Mouse (Mus musculus): ENCODE data around the gene Lonp1.

GRCm38 (mm10) chr17:56567370-56567769 lies 59.3 kb downstream of the Lonp1 start:
- TF ChIP-seq SRF (IDR thresholded peaks at IDR 0.05; ENCODE audit: control insufficient read depth, insufficient read length, low read depth) (no peak), E2F4 (IDR thresholded peaks at IDR 0.05; ENCODE audit: insufficient read depth) (no peak), CEBPB (IDR thresholded peaks at IDR 0.05; ENCODE audit: insufficient read depth, poor library complexity, severe bottlenecking) (no peak), POLR2A (IDR thresholded peaks at IDR 0.05; ENCODE audit: insufficient read length, low read depth) (no peak), MYOG (IDR thresholded peaks at IDR 0.05; ENCODE audit: control insufficient read depth in 1 of 3, insufficient read depth in 1 of 3, insufficient read length in 2 of 3, low read depth in 2 of 3) (no peak), MAX (IDR thresholded peaks at IDR 0.05; ENCODE audit: low read depth) (no peak), USF1 (IDR thresholded peaks at IDR 0.05; ENCODE audit: low read depth) (no peak)
